Mouse (Mus musculus) kidney, adult 2 months (tissue): Measurements from ENCODE around the gene Tspan4.

Experiments
- CTCF ChIP-seq: fragments of 200-500 bp; conservative IDR thresholded peaks from 2 replicates; pipeline ENCODE4 v1.5.1; 2011; ENCODE audit warnings: low read depth, mild to moderate bottlenecking, control low read depth, low read length, moderate library complexity, mixed read lengths; ENCODE audit not compliant: insufficient read depth, insufficient read length
- POLR2A ChIP-seq: fragments of 200-500 bp; IDR thresholded peaks from one replicate; pipeline ENCODE4 v1.6.1; 2011; ENCODE audit warnings: low read depth, low read length, control low read depth

- TF ChIP-seq POLR2A, result no peak
- TF ChIP-seq CTCF, result no peak
These were observed 45.7 kb upstream of the Tspan4 start, which contains the start of gene Cend1 for GRCm38 (mm10) chr7:141429310-141429709.
